Mouse (Mus musculus): ENCODE results near the gene Mup13. TPM values are rescaled to one million over a fixed set of nuclear protein-coding genes. Genes with fewer than 3 reads are reported as not detected.
"Not testable (repeated sequence)": the region's sequence is repeated elsewhere in the genome, so short reads cannot be mapped to it uniquely, and the experiment has no call there.

Mup13 gene
- polyA plus RNA-seq (2015; fragmentation: Nextera tagmentation; extraction: Ambion mirVana), result not detected in 2 replicates

DNA sequence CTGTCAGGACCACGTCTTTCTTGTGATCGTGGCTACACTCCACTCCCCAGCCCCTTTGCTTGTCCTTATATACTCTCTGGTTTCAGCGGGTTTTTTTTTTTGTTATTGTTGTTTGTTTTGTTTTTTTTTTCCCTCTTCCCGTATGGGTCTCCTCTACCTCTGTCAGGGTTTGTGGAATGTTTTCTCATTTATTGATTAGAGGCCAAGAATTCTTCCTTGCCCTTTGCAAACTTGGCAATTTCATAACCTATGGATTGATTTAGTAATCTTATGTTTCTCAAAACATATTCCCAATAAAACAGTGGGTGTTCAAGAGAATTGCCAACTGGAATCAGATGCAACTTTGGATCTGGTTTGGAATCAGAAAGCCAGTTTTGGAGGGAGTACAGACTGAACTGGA is at the start of gene Mup13:
Gene Mup13, minus strand, starts transcription at position 101 of the 400 bp plus-strand sequence.
- not testable (repeated sequence) for ATAC-seq (ENCODE audit: extremely low read depth, insufficient number of reproducible peaks, low FRiP score, low TSS enrichment); H3K4me3 ChIP-seq; H3K27me3 ChIP-seq (replicated peaks); H3K4me1 ChIP-seq; H3K4me2 ChIP-seq; H3K36me3 ChIP-seq; H3K9me3 ChIP-seq; H3K9ac ChIP-seq; H3K27ac ChIP-seq (replicated peaks)
- 62% methylated on average over 4 of the region's 4 CpGs for WGBS

Other genes starting within 250 kb of the Mup13 start
- not detected in 2 replicates for gene Mup14, start 75.7 kb upstream of the Mup13 start, polyA plus RNA-seq (2015; fragmentation: Nextera tagmentation; extraction: Ambion mirVana)
- not detected in 2 replicates for gene Mup15, start 211.5 kb upstream of the Mup13 start, polyA plus RNA-seq (2015; fragmentation: Nextera tagmentation; extraction: Ambion mirVana)

Data from heart, embryonic 13.5 days (tissue).